Mouse (Mus musculus) neutrophil, adult 5-6 weeks (primary cell): ENCODE data around the gene Gm10226. TPM values are rescaled to one million over a fixed set of nuclear protein-coding genes. Genes with fewer than 3 reads are reported as not detected.
"Not testable (repeated sequence)": the region's sequence is repeated elsewhere in the genome, so short reads cannot be mapped to it uniquely, and the experiment has no call there.

Experiments
- ATAC-seq: fragments of 151-379, 151-347 bp; 2 replicates; pipeline ENCODE4 v1.8.0; 2017; ENCODE audit warnings: mild to moderate bottlenecking, moderate TSS enrichment; ENCODE audit not compliant: insufficient number of reproducible peaks, poor library complexity, low FRiP score, severe bottlenecking; ENCODE audit errors: extremely low read depth
- total RNA-seq: library from RNA; stranded (forward); fragments of 200-1000 nt; gene quantifications from 2 replicates; pipeline ENCODE4 v1.2.3, GENCODE M21; 2017

Gene Gm10226
- 6.8 and 14.7 TPM in 2 replicates for total RNA-seq

- ATAC-seq = no peak
Measured at GRCm38 (mm10) chr17:21691560-21691959, at the start of gene Gm10226. Gene Gm10226, plus strand, starts transcription at chr17:21691860.

- ATAC-seq = no peak
Measured at GRCm38 (mm10) chr17:21648791-21649190, 42.9 kb upstream of the Gm10226 start.

GRCm38 (mm10) chr17:21649936-21650335, 41.7 kb upstream of the Gm10226 start:
- ATAC-seq = peak; percentile 58

GRCm38 (mm10) chr17:21650364-21650907, 41.2 kb upstream of the Gm10226 start, which contains the start of gene Zfp983:
Gene Zfp983, plus strand, starts transcription at chr17:21650624.
- peak; percentile 99 for ATAC-seq

- ATAC-seq = not testable (repeated sequence)
Measured at GRCm38 (mm10) chr17:21678826-21679225, 12.8 kb upstream of the Gm10226 start.

GRCm38 (mm10) chr17:21679273-21680018, 12.2 kb upstream of the Gm10226 start:
- ATAC-seq = peak; percentile 98

- ATAC-seq = not testable (repeated sequence)
Measured at GRCm38 (mm10) chr17:21680019-21680376, 11.7 kb upstream of the Gm10226 start.

GRCm38 (mm10) chr17:21693342-21693741, 1.7 kb downstream of the Gm10226 start:
- ATAC-seq = no peak

GRCm38 (mm10) chr17:21696073-21696472, 4.4 kb downstream of the Gm10226 start:
- no peak for ATAC-seq

GRCm38 (mm10) chr17:21702281-21703240, 10.9 kb downstream of the Gm10226 start:
- ATAC-seq = no peak

GRCm38 (mm10) chr17:21703414-21703813, 11.8 kb downstream of the Gm10226 start:
- ATAC-seq = no peak

GRCm38 (mm10) chr17:21707343-21707996, 15.8 kb downstream of the Gm10226 start, which contains the start of gene Zfp760:
Gene Zfp760, plus strand, starts transcription at chr17:21707741.
- ATAC-seq = peak; percentile 80

- ATAC-seq = no peak
Measured at GRCm38 (mm10) chr17:21708401-21708800, 16.7 kb downstream of the Gm10226 start.

- not testable (repeated sequence) for ATAC-seq
Measured at GRCm38 (mm10) chr17:21730495-21730894, 38.8 kb downstream of the Gm10226 start, which contains the start of gene Zfp229. Gene Zfp229, plus strand, starts transcription at chr17:21730795.

GRCm38 (mm10) chr17:21733049-21733448, 41.4 kb downstream of the Gm10226 start:
- no peak for ATAC-seq

GRCm38 (mm10) chr17:21733529-21734031, 41.9 kb downstream of the Gm10226 start:
- peak; percentile 75 for ATAC-seq
